Comparison of ENCODE assay signal across 15 mouse cellular contexts in genomic region chr19:60598025-60598697, GRCm38 (mm10).
"Had no signal": no experiment of that assay in that cellular context is flagged by ENCODE, and none has a peak within 500 bp of the region (broad histone marks: within the 10 kb centered on the region; RNA-seq: fewer than 3 reads in every experiment).

No protein-coding gene starts in this region.

- H3K9ac ChIP-seq: limb, embryonic 13.5 days; liver, embryonic 12.5 days; midbrain, embryonic 12.5 days; stomach, embryonic 15.5 days had no signal

- H3K4me2 ChIP-seq: limb, embryonic 13.5 days; liver, embryonic 12.5 days; midbrain, embryonic 12.5 days; stomach, embryonic 15.5 days had no signal

- H3K27me3 ChIP-seq: limb, embryonic 13.5 days; liver, embryonic 12.5 days; midbrain, embryonic 12.5 days; stomach, embryonic 15.5 days had no signal

- H3K9me3 ChIP-seq: limb, embryonic 13.5 days; liver, embryonic 12.5 days; midbrain, embryonic 12.5 days; stomach, embryonic 15.5 days had no signal

- H3K4me3 ChIP-seq: limb, embryonic 13.5 days; liver, embryonic 12.5 days; midbrain, embryonic 12.5 days; stomach, embryonic 15.5 days had no signal

- H3K36me3 ChIP-seq: limb, embryonic 13.5 days; liver, embryonic 12.5 days; midbrain, embryonic 12.5 days; stomach, embryonic 15.5 days had no signal

- H3K4me1 ChIP-seq: limb, embryonic 13.5 days; liver, embryonic 12.5 days; midbrain, embryonic 12.5 days; stomach, embryonic 15.5 days had no signal

- DNase-seq: kidney, adult 8-10 months; kidney, postnatal 36 days; layer of hippocampus, adult 9-11 months; left cerebral cortex, postnatal 4 days; right cerebral cortex, postnatal 4 days; thymus, adult 2 months; thymus, postnatal 25 days had no signal

- ATAC-seq: inflammation-experienced regulatory T-cells, adult 6 months; intestine, postnatal 0 days; liver, embryonic 12.5 days; midbrain, embryonic 16.5 days had no signal

- H3K27ac ChIP-seq: kidney, postnatal 0 days; limb, embryonic 13.5 days; liver, embryonic 12.5 days; midbrain, embryonic 12.5 days; stomach, embryonic 15.5 days had no signal
